Comparison of ENCODE assay signal across 12 mouse cellular contexts in genomic region chr2:167602978-167603377, GRCm38 (mm10). TPM values are rescaled to one million over a fixed set of nuclear protein-coding genes. Genes with fewer than 3 reads are reported as not detected.
DNase-seq lines count a peak whose midpoint lies in the region; ATAC-seq and TF ChIP-seq lines count a peak whose summit lies in the region.
"Had no signal": no experiment of that assay in that cellular context is flagged by ENCODE, and none has a peak within 500 bp of the region (broad histone marks: within the 10 kb centered on the region; RNA-seq: fewer than 3 reads in every experiment).

No protein-coding gene starts in this region.

- H3K4me2 ChIP-seq in kidney, embryonic 16.5 days (replicated peaks; ENCODE audit: low read depth, low read length) = no peak overlapping the region
- no peak overlapping the region for H3K4me2 ChIP-seq in kidney, embryonic 15.5 days

- H3K27ac ChIP-seq in kidney, embryonic 16.5 days (ENCODE audit: low read length) = no peak overlapping the region
- H3K27ac ChIP-seq in kidney, embryonic 15.5 days = no peak overlapping the region

- WGBS in kidney, embryonic 16.5 days = 43% methylated on average over 5 of the region's 5 CpGs
- WGBS in kidney, embryonic 15.5 days = 39% methylated on average over 5 of the region's 5 CpGs

- H3K9ac ChIP-seq in kidney, embryonic 16.5 days (replicated peaks; ENCODE audit: low read length) = 0 out of 2 replicates have a peak overlapping the region, but pooled peaks have one; percentile 22
- H3K9ac ChIP-seq in kidney, embryonic 15.5 days = no peak overlapping the region

- TF ChIP-seq CTCF in C2C12 (IDR thresholded peaks at IDR 0.05; ENCODE audit: control insufficient read depth, insufficient read depth, insufficient read length) = peak; percentile 72

- peaks cover 7% of the 10 kb centered on the region; the same call in 1 of the 2 replicates for H3K36me3 ChIP-seq in kidney, embryonic 16.5 days (ENCODE audit: insufficient read depth, low read length)
- H3K36me3 ChIP-seq in kidney, embryonic 15.5 days = peaks cover 15% of the 10 kb centered on the region
- H3K36me3 ChIP-seq in C2C12 (ENCODE audit: control insufficient read depth, insufficient read depth) = peaks cover 11% of the 10 kb centered on the region

- H3K79me2 ChIP-seq in C2C12 (ENCODE audit: control insufficient read depth, insufficient read depth) = no peaks in the 10 kb centered on the region

- no peaks in the 10 kb centered on the region for H3K27me3 ChIP-seq in kidney, embryonic 16.5 days (ENCODE audit: insufficient read depth, low read length)
- no peaks in the 10 kb centered on the region for H3K27me3 ChIP-seq in kidney, embryonic 15.5 days
- no peaks in the 10 kb centered on the region for H3K27me3 ChIP-seq in C2C12 (ENCODE audit: control insufficient read depth, insufficient read depth, insufficient read length)

- peaks cover 17% of the 10 kb centered on the region for H3K4me1 ChIP-seq in kidney, embryonic 16.5 days (ENCODE audit: insufficient read depth, low read length)
- H3K4me1 ChIP-seq in kidney, embryonic 15.5 days = peaks cover 37% of the 10 kb centered on the region

- no peak overlapping the region for H3K4me3 ChIP-seq in kidney, embryonic 16.5 days (ENCODE audit: low read length)
- H3K4me3 ChIP-seq in kidney, embryonic 15.5 days (replicated peaks) = no peak overlapping the region
- no peak overlapping the region for H3K4me3 ChIP-seq in C2C12 (ENCODE audit: insufficient read depth, poor library complexity, severe bottlenecking)

- no peak for ATAC-seq in kidney, embryonic 16.5 days (ENCODE audit: low FRiP score, low TSS enrichment)
- ATAC-seq in kidney, embryonic 15.5 days (replicated peaks; ENCODE audit: low FRiP score) = no peak
- ATAC-seq: activated CD4-positive, CD25-positive, alpha-beta regulatory T cell, adult 4 months had no signal

- no peak overlapping the region for H3ac ChIP-seq in C2C12 (ENCODE audit: control insufficient read depth, insufficient read length, low read depth)

- no peaks in the 10 kb centered on the region for H3K9me3 ChIP-seq in kidney, embryonic 16.5 days (ENCODE audit: low read length)
- H3K9me3 ChIP-seq in kidney, embryonic 15.5 days (replicated peaks) = no peaks in the 10 kb centered on the region

- no peaks in the 10 kb centered on the region for H3K79me3 ChIP-seq in C2C12 (ENCODE audit: low read depth)

- peak; percentile 38 to 52 for DNase-seq in adrenal gland, postnatal 36 days
- no peak for DNase-seq in adrenal gland, postnatal 4 days (ENCODE audit: low spot score in 2 of 2)
- DNase-seq in kidney, postnatal 14 days = peak; percentile 54
- DNase-seq in frontal cortex, postnatal 14 days (ENCODE audit: low spot score in 2 of 2) = no peak
- DNase-seq in urinary bladder, postnatal 36 days (ENCODE audit: low spot score in 2 of 2) = no peak
- DNase-seq: cerebellum, postnatal 10 days had no signal

TF ChIP-seq in C2C12, 6 proteins besides CTCF, POLR2A, EP300 and RAD21:
- TF ChIP-seq CEBPB (IDR thresholded peaks at IDR 0.05; ENCODE audit: low read depth) = no peak
- no peak for TF ChIP-seq MYOD1 (IDR thresholded peaks at IDR 0.05; ENCODE audit: control insufficient read depth, insufficient read length, low read depth)
- no peak for TF ChIP-seq FOSL1 (IDR thresholded peaks at IDR 0.05; ENCODE audit: insufficient read depth, low read length, poor library complexity, severe bottlenecking)
- TF ChIP-seq USF1 (IDR thresholded peaks at IDR 0.05; ENCODE audit: low read depth) = no peak
- no peak for TF ChIP-seq MAX (IDR thresholded peaks at IDR 0.05)
- TF ChIP-seq MYOG (IDR thresholded peaks at IDR 0.05; ENCODE audit: control insufficient read depth, extremely low read depth, insufficient read length) = no peak

RNA-seq across cellular contexts. Expression of gene Ube2v1, which starts 28.9 kb away (rescaled TPM):
- 100 to 1,000 TPM; 195 to 197 TPM for total RNA-seq in adrenal gland, postnatal 36 days (2021)
- 100 to 1,000 TPM; 194 to 200 TPM for total RNA-seq in adrenal gland, postnatal 4 days (2021)
- polyA plus RNA-seq in kidney, embryonic 16.5 days (2015; fragmentation: Nextera tagmentation; extraction: Ambion mirVana) = 319 and 338 TPM in 2 replicates
- polyA plus RNA-seq in kidney, embryonic 15.5 days (2015; fragmentation: Nextera tagmentation; extraction: Ambion mirVana) = 284 and 313 TPM in 2 replicates
- 237 TPM for polyA plus RNA-seq in C2C12 (2012; fragmentation: generic; extraction: Trizol)

RNA-seq across cellular contexts. Expression of gene Gm20431, which starts 58.3 kb away (rescaled TPM):
- 10 to 100 TPM in 1 of 2 experiments, 1 to 10 TPM in 1; 8.9 to 25.9 TPM for total RNA-seq in adrenal gland, postnatal 36 days (2021)
- 10 to 100 TPM; 18.2 to 23.0 TPM for total RNA-seq in adrenal gland, postnatal 4 days (2021)
- 1.3 and 6.1 TPM in 2 replicates for polyA plus RNA-seq in kidney, embryonic 16.5 days (2015; fragmentation: Nextera tagmentation; extraction: Ambion mirVana)
- polyA plus RNA-seq in kidney, embryonic 15.5 days (2015; fragmentation: Nextera tagmentation; extraction: Ambion mirVana) = 12.1 and 12.8 TPM in 2 replicates
- polyA plus RNA-seq in C2C12 (2012; fragmentation: generic; extraction: Trizol) = 0.44 TPM
- total RNA-seq: neutrophil, adult 5-6 weeks had no signal
- polyA plus RNA-seq: activated CD4-positive, CD25-positive, alpha-beta regulatory T cell, adult 4 months; frontal cortex, adult 2 months had no signal

Comparison
In these comparisons a context has a peak if more than half of its experiments do, and no peak if none do; other contexts are left out.
1. DNase-seq: peak in adrenal gland, postnatal 36 days (2 of 2) and kidney, postnatal 14 days (single experiment); none in adrenal gland, postnatal 4 days (0 of 2), frontal cortex, postnatal 14 days (0 of 2) and urinary bladder, postnatal 36 days (0 of 2).